Mouse (Mus musculus) liver, embryonic 15.5 days (tissue): ENCODE data around the gene Acrbp. TPM values are rescaled to one million over a fixed set of nuclear protein-coding genes. Genes with fewer than 3 reads are reported as not detected.
A peak's percentile ranks its signal among the peaks of the same experiment; 100 is the strongest.
"Not testable (repeated sequence)": the region's sequence is repeated elsewhere in the genome, so short reads cannot be mapped to it uniquely, and the experiment has no call there.

Experiments
- ATAC-seq: fragments of 200-750 bp; cut with Nextera tagmentation; 2 replicates; pipeline ENCODE4 v1.8.0; 2017; ENCODE audit warnings: moderate number of reproducible peaks, mild to moderate bottlenecking, moderate library complexity; ENCODE audit not compliant: insufficient read depth
- H3K27ac ChIP-seq: fragments of 300-500 bp; sonication (generic); replicated peaks from 2 replicates; pipeline ENCODE4 v1.5.1; 2015; ENCODE audit warnings: mild to moderate bottlenecking, inconsistent platforms
- H3K27me3 ChIP-seq: fragments of 300-500 bp; sonication (generic); 2 replicates; pipeline ENCODE4 v1.6.1; 2015; ENCODE audit warnings: mild to moderate bottlenecking, inconsistent platforms
- H3K36me3 ChIP-seq: fragments of 300-500 bp; sonication (generic); replicated peaks from 2 replicates; pipeline ENCODE4 v1.6.1; 2015; ENCODE audit warnings: moderate library complexity, mild to moderate bottlenecking, inconsistent platforms
- H3K4me1 ChIP-seq: fragments of 300-500 bp; sonication (generic); replicated peaks from 2 replicates; pipeline ENCODE4 v1.6.1; 2015; ENCODE audit warnings: inconsistent platforms
- H3K4me2 ChIP-seq: fragments of 300-500 bp; sonication (generic); 2 replicates; pipeline ENCODE4 v1.6.1; 2015; ENCODE audit warnings: moderate library complexity, mild to moderate bottlenecking, inconsistent platforms
- H3K4me3 ChIP-seq: fragments of 300-500 bp; sonication (generic); replicated peaks from 2 replicates; pipeline ENCODE4 v1.5.1; 2015; ENCODE audit warnings: mild to moderate bottlenecking, inconsistent platforms
- H3K9ac ChIP-seq: fragments of 300-500 bp; sonication (generic); 2 replicates; pipeline ENCODE4 v1.6.1; 2015; ENCODE audit warnings: moderate library complexity, mild to moderate bottlenecking, inconsistent platforms
- H3K9me3 ChIP-seq: fragments of 300-500 bp; sonication (generic); replicated peaks from 2 replicates; pipeline ENCODE4 v1.6.1; 2016; ENCODE audit warnings: inconsistent platforms
- WGBS: fragments of 180-500 bp; shearing (Covaris S2); methylation state at CpG from one replicate; pipeline ENCODE4 v1.1.7; 2015; ENCODE audit warnings: mixed read lengths; ENCODE audit not compliant: insufficient replicate concordance; 5-methylcytosine and 5-hydroxymethylcytosine counted together
- polyA plus RNA-seq: library from polyadenylated mRNA; unstranded; fragments of >200 nt; fragmentation: Nextera tagmentation; extraction: Ambion mirVana; gene quantifications from 2 replicates; pipeline ENCODE4 v1.2.1, GENCODE M21; 2015

Gene Acrbp
- polyA plus RNA-seq, 1 experiment from 2014 or later, result 2.4 TPM

DNA sequence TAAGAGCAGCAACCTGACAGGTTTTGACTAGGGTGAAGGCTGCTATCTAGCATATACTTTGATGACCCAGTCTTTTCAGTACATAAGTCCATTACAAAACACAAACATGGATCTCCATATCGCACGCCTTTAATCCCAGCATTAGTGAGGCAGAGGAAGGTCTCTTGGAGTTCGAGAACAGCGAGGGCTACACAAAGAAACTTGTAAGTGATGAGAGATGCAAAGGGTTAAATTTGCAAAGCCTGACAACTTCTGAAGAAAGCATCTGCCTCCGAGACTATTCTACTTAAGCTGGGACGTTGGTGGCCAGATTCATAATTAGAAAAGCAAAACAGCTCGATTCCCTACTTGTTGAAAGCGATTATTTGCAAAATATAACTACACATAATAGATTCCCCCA is 10.4 kb upstream of the Acrbp start:
- H3K4me2 ChIP-seq, result peak overlapping the region; percentile 87
- no peaks in the 10 kb centered on the region for H3K27me3 ChIP-seq
- 8% methylated on average over 8 of the region's 8 CpGs for WGBS
- H3K4me3 ChIP-seq, result peak overlapping the region; percentile 78
- H3K9ac ChIP-seq, result peak overlapping the region; percentile 7; the same call in 1 of the 2 replicates
- peaks cover 33% of the 10 kb centered on the region for H3K4me1 ChIP-seq
- peak overlapping the region; percentile 64 for H3K27ac ChIP-seq
- no peak; the same call in 1 of the 2 replicates for ATAC-seq
- peaks cover 43% of the 10 kb centered on the region for H3K36me3 ChIP-seq
- H3K9me3 ChIP-seq, result no peaks in the 10 kb centered on the region

DNA sequence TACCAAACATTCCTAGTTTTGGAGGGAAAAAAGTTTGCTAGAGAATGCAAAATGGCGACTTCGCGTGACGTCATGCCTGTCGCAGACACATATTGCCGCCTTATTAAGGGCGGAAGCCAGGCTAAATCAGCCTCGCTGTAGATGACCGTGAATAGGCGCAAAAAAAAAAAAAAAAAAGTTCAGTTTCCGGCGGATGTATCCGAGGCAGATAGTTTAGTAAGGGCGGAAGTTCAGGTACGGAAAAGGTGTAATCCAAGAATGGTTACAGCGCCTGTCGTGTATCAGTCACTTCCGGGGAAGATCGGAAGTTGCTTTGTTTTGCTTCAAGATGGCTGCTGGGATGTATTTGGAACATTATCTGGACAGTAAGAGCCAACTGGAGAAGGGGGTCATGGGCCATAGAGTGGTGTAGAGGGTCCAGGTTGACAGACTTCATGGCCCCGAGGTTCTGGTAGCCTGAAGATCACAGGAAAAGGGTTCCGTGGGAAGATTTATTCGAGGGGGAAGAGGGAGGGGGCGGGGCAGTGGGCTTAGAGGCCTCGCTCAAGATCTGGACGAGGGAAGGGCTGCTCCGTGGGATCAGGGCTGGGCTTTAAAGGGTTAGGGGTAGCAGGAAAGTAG is 9.8 kb upstream of the Acrbp start, which contains the start of gene Ing4:
Gene Ing4, plus strand, starts transcription at position 228 of the 621 bp plus-strand sequence.
- under 1% methylated on average over 26 of the region's 26 CpGs for WGBS
- Histone ChIP-seq H3K27ac (peak within 1 kb of the TSS; percentile 64), H3K36me3 (peaks cover 44% of the 10 kb centered on the region), H3K9ac (peak within 1 kb of the TSS; percentile 65), H3K4me2 (peak within 1 kb of the TSS; percentile 87), H3K4me1 (peaks cover 33% of the 10 kb centered on the region), H3K9me3 (no peaks in the 10 kb centered on the region), H3K27me3 (no peaks in the 10 kb centered on the region), H3K4me3 (peak within 1 kb of the TSS; percentile 78)
- ATAC-seq, result peak; percentile 93

DNA sequence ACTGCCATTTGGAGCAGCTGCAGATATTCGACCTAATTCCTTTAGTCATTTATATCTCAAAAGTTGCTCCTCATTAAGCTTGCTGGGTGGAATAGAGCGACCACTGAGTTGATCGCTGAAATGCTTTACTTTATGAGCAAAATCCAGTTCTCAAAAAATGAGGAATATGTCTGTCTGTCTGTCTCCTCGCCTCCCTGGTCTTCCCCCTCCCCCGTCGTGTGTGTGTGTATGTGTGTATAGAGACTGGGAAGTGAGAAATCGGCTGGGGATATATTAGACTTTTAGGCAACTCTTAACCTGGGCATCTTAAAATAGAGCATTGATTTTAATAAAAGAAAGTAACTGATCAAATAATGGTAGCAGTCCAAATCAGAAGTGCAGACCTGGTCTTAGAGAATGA is 9.3 kb upstream of the Acrbp start:
- peak overlapping the region; percentile 78 for H3K4me3 ChIP-seq
- peaks cover 44% of the 10 kb centered on the region for H3K36me3 ChIP-seq
- peak overlapping the region; percentile 65 for H3K9ac ChIP-seq
- H3K27me3 ChIP-seq, result no peaks in the 10 kb centered on the region
- H3K4me2 ChIP-seq, result peak overlapping the region; percentile 87
- ATAC-seq, result no peak
- peaks cover 33% of the 10 kb centered on the region for H3K4me1 ChIP-seq
- 6% methylated on average over 7 of the region's 7 CpGs for WGBS
- peak overlapping the region; percentile 64 for H3K27ac ChIP-seq
- H3K9me3 ChIP-seq, result no peaks in the 10 kb centered on the region

DNA sequence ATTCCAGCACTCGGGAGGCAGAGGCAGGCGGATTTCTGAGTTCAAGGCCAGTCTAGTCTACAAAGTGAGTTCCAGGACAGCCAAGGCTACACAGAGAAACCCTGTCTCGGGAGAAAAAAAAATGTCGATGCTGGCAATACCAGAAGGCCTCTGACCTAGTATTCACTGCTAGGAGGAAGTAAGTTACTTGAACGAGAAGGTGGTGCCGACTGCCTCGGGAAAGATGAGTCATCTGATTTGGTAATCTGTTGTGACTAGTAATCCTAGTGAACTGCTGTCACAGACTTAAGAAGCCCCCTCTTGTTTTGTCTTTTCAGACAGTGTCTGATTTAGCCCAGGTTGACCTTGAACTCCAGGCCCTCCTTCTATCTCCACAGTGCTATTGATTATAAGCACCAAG is 8.4 kb upstream of the Acrbp start:
- H3K27me3 ChIP-seq, result no peaks in the 10 kb centered on the region
- H3K9ac ChIP-seq, result no peak overlapping the region
- ATAC-seq, result no peak
- H3K4me1 ChIP-seq, result peaks cover 33% of the 10 kb centered on the region
- H3K9me3 ChIP-seq, result no peaks in the 10 kb centered on the region
- H3K4me3 ChIP-seq, result peak overlapping the region; percentile 78; the same call in 1 of the 2 replicates
- H3K4me2 ChIP-seq, result peak overlapping the region; percentile 87; the same call in 1 of the 2 replicates
- H3K27ac ChIP-seq, result 0 out of 2 replicates have a peak overlapping the region, but pooled peaks have one; percentile 15
- peaks cover 43% of the 10 kb centered on the region for H3K36me3 ChIP-seq
- WGBS, result 38% methylated on average over 7 of the region's 7 CpGs

DNA sequence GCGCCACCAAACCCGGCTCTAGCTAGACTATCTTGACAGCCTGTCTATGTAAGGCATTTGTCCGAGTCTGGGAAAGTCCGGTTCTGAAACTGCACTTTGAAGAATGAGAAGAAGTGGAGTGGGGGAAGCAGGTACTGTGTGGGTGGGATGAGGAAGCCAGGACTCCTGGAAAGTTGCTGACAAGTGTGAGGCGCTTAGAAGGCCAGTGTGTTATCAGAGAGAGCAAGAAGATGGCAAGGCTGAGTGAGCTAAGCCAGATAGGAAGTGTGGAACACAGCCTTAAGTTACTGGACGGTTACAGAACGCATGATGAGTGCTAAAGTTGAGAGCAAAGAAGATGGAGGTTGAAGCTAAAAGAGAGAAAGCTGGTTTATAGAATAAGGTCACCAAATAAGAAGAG is 7.4 kb upstream of the Acrbp start:
- ATAC-seq, result no peak
- Histone ChIP-seq H3K36me3 (peaks cover 42% of the 10 kb centered on the region), H3K9me3 (no peaks in the 10 kb centered on the region), H3K9ac (no peak overlapping the region), H3K4me3 (no peak overlapping the region), H3K27ac (peak overlapping the region; percentile 19), H3K4me2 (0 out of 2 replicates have a peak overlapping the region, but pooled peaks have one; percentile 3), H3K4me1 (peaks cover 36% of the 10 kb centered on the region), H3K27me3 (no peaks in the 10 kb centered on the region)
- WGBS, result 66% methylated on average over 7 of the region's 7 CpGs

DNA sequence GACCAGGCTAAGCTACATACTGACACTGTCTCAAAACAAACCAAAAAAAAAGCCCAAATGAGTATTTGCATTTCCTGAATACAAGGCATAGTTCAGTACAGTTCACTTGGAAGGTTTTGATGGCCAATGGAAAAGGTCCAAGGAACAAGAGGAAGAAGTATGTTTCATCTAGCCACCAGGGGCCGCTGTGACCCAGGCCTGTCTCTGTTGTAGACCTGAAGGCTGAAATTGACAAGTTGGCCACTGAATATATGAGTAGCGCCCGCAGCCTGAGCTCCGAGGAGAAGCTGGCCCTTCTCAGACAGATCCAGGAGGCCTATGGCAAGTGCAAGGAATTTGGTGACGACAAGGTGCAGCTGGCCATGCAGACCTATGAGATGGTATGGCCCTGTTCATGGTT is 2.8 kb upstream of the Acrbp start:
- Histone ChIP-seq H3K9ac (no peak overlapping the region), H3K36me3 (peaks cover 74% of the 10 kb centered on the region), H3K9me3 (no peaks in the 10 kb centered on the region), H3K27ac (no peak overlapping the region), H3K4me2 (no peak overlapping the region), H3K4me1 (peaks cover 15% of the 10 kb centered on the region), H3K27me3 (no peaks in the 10 kb centered on the region), H3K4me3 (no peak overlapping the region)
- 27% methylated on average over 5 of the region's 5 CpGs for WGBS
- no peak for ATAC-seq

DNA sequence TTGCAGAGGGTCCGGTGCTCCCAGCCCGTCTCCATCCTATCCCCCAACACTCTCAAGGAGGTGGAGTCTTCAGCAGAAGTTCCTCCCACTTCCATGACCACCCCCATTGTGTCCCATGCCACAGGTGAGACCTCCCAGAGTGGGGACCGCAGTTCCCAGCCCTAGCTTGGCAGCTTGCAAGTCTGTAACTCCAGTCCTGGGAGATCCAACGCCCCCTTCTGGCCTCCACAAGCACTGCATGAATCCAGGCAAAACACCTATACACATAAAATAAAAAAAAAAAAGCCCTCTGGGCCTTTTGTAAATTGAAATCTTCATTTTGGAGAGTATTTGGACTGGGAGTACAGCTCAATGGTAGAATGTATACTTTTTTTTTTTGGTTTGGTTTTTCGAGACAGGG is 1.7 kb downstream of the Acrbp start:
- Histone ChIP-seq H3K4me2 (no peak overlapping the region), H3K4me1 (0 out of 2 replicates have a peak, but pooled peaks cover 7% of the 10 kb centered on the region), H3K36me3 (peaks cover 56% of the 10 kb centered on the region), H3K27ac (no peak overlapping the region), H3K9me3 (no peaks in the 10 kb centered on the region), H3K4me3 (no peak overlapping the region), H3K9ac (no peak overlapping the region), H3K27me3 (no peaks in the 10 kb centered on the region)
- 57% methylated on average over 5 of the region's 5 CpGs for WGBS
- no peak for ATAC-seq

DNA sequence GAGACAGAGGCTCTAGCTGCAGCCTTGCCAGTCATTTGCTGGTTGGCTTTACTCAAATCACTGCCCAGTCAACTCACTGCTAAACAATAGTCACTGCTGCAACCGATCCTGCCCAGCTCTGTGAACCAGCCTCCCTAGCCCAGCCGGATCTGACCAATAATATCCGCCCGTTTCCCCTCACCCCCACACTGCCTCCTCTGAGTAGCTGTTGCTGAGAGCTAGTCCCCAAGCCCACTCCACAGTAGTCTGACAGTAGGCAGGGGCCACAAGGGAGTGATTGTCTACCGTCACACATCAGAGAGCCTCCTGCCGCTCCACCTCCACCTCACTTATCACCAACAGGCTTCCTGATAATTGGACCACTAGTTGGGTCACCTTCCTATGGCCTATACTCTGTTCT is 12.0 kb downstream of the Acrbp start:
- Histone ChIP-seq H3K27ac (no peak overlapping the region), H3K9ac (no peak overlapping the region), H3K27me3 (no peaks in the 10 kb centered on the region), H3K4me2 (no peak overlapping the region), H3K4me3 (no peak overlapping the region), H3K9me3 (no peaks in the 10 kb centered on the region), H3K36me3 (no peaks in the 10 kb centered on the region), H3K4me1 (peaks cover 35% of the 10 kb centered on the region)
- 38% methylated on average over 6 of the region's 6 CpGs for WGBS
- 0 out of 2 replicates have a peak, but pooled peaks have one; percentile 14 for ATAC-seq

DNA sequence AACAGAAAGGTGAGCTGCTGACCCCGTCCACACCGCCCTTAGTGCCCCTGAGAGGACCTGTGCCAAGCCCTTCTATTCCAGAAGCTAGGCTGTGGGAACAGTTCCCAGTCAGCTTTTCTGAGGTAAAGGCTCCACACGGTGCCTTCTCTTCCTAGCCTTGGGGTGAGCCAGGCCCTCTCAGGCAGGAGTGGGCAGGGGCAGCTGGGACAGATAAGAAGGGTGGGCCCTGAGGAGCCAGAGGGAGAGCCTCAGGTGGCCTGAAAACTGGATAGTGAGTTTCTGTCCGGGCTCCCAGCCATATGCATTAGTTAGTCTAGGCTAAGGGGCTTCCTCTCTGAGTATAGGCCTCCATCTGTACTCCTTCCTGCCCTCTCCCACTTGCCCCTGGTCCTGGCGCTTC is 13.0 kb downstream of the Acrbp start:
- Histone ChIP-seq H3K36me3 (no peaks in the 10 kb centered on the region), H3K9me3 (no peaks in the 10 kb centered on the region), H3K27me3 (no peaks in the 10 kb centered on the region), H3K4me1 (peaks cover 42% of the 10 kb centered on the region), H3K27ac (no peak overlapping the region), H3K9ac (no peak overlapping the region), H3K4me3 (no peak overlapping the region), H3K4me2 (peak overlapping the region; percentile 11; the same call in 1 of the 2 replicates)
- peak; percentile 63 for ATAC-seq
- 51% methylated on average over 5 of the region's 5 CpGs for WGBS

DNA sequence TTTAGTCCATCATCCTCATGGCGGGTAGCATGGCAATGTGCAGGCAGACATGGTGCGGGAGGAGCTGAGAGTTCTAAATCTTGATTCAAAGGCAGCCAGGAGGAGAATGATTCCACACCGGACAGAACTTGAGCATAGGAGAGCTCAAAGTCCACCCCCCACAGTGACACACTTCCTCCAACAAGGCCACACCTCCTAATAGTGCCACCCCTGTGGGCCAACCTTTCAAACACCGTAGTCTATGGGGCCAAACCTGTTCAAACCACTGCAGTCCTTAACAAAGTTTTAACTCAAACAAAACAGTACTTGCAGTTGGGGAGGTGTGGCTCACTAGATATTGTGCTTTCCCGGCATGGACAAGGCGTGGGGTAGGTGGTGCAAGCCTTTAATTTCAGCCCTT is 14.4 kb downstream of the Acrbp start:
- H3K4me1 ChIP-seq, result peaks cover 43% of the 10 kb centered on the region
- WGBS, result 62% methylated on average over 6 of the region's 6 CpGs
- no peak for ATAC-seq
- no peak overlapping the region for H3K4me2 ChIP-seq
- no peak overlapping the region for H3K9ac ChIP-seq
- H3K27me3 ChIP-seq, result no peaks in the 10 kb centered on the region
- H3K4me3 ChIP-seq, result no peak overlapping the region
- no peaks in the 10 kb centered on the region for H3K9me3 ChIP-seq
- no peak overlapping the region for H3K27ac ChIP-seq
- no peaks in the 10 kb centered on the region for H3K36me3 ChIP-seq

DNA sequence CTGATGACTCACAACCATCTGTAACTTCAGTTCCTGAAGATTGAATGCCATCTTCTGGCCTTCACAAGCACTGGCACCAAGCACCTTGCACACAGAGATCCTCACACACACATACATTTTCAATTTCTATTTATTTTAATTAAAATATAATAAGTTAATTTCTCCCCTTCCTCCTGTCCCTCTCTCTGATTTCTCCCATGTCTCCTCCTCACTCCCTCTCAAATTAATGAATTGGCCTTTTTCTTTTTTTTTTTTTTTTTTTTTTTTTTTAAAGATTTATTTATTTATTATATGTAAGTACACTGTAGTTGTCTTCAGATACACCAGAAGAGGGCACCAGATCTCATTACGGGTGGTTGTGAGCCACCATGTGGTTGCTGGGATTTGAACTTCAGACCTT is 15.7 kb downstream of the Acrbp start:
- not testable (repeated sequence) for H3K27ac ChIP-seq, H3K4me2 ChIP-seq, ATAC-seq, H3K27me3 ChIP-seq, H3K9ac ChIP-seq, H3K4me3 ChIP-seq, H3K36me3 ChIP-seq, H3K9me3 ChIP-seq
- 60% methylated on average over 1 of the region's 1 CpGs for WGBS
- H3K4me1 ChIP-seq, result peaks cover 45% of the 10 kb centered on the region
